In the genomic region with DNA sequence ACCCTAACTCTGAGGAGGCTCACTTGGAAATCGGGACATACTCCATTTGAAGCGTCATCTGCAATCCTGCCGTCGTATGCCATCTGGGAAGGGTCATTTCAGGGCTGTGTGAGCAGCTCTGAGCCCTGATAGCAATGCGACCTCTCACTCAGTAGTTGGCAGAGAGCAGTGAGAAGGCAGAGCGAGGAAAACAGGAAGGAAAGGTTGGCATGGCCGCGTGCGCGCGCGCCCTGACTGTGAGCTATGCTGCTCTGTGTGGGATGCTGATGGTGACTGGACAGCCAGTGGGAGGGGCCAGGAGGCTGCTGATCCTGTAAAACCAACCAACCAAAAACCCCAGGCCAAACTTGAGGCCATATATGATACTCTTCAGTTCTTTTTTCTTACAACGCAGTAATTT, we compare ENCODE assay signal across 8 mouse cellular contexts. TPM values are rescaled to one million over a fixed set of nuclear protein-coding genes. Genes with fewer than 3 reads are reported as not detected.
DNase-seq lines count a peak whose midpoint lies in the region; ATAC-seq lines count a peak whose summit lies in the region.

No protein-coding gene starts in this region.

- peaks cover 24% of the 10 kb centered on the region for H3K4me1 ChIP-seq in liver, embryonic 11.5 days (replicated peaks; ENCODE audit: control insufficient read depth, insufficient read depth, low read length)

- H3K27me3 ChIP-seq in liver, embryonic 11.5 days (replicated peaks; ENCODE audit: control insufficient read depth, insufficient read depth, low read length): no peaks in the 10 kb centered on the region

- H3K4me2 ChIP-seq in liver, embryonic 11.5 days: no peak overlapping the region

- no peak overlapping the region for H3K9ac ChIP-seq in liver, embryonic 11.5 days (ENCODE audit: low read depth, low read length)

- WGBS in liver, embryonic 11.5 days: 80% methylated on average over 13 of the region's 13 CpGs

- H3K4me3 ChIP-seq in liver, embryonic 11.5 days (ENCODE audit: low read depth, low read length): no peak overlapping the region

- no peak overlapping the region for H3K27ac ChIP-seq in liver, embryonic 11.5 days (ENCODE audit: low read depth, low read length)

- ATAC-seq in liver, embryonic 11.5 days (replicated peaks; ENCODE audit: low FRiP score): no peak
- ATAC-seq in megakaryocyte-erythroid progenitor cell, adult 5-6 weeks (replicated peaks; ENCODE audit: low FRiP score, low TSS enrichment, poor library complexity, severe bottlenecking): peak; percentile 57; the same call in 1 of the 2 replicates

- peak; percentile 28 for DNase-seq in liver
- DNase-seq in liver, embryonic 11.5 days (ENCODE audit: low spot score): no peak
- DNase-seq in cerebellum, adult 18-20 months: peak; percentile 66 to 73
- peak; percentile 72 for DNase-seq in fibroblast of lung, adult 2 months (ENCODE audit: low read depth)
- DNase-seq in layer of hippocampus, postnatal 25 days (ENCODE audit: extremely low spot score in 1 of 2, low spot score in 1 of 2): no peak
- DNase-seq in embryo, embryonic 10.5 days (ENCODE audit: low spot score): no peak
- DNase-seq in urinary bladder, adult 18-20 months (ENCODE audit: low spot score in 2 of 2): no peak

- H3K36me3 ChIP-seq in liver, embryonic 11.5 days (ENCODE audit: control insufficient read depth, insufficient read depth, low read length): no peaks in the 10 kb centered on the region

- H3K9me3 ChIP-seq in liver, embryonic 11.5 days (ENCODE audit: control insufficient read depth, low read length): no peaks in the 10 kb centered on the region

RNA-seq across cellular contexts. Expression of a gene that starts 46.2 kb away (rescaled TPM):
- 11.3 and 13.7 TPM in 2 replicates for polyA plus RNA-seq in liver, embryonic 11.5 days (2014; fragmentation: Nextera tagmentation; extraction: Ambion mirVana)
- 25.9 and 27.3 TPM in 2 replicates for total RNA-seq in megakaryocyte-erythroid progenitor cell, adult 5-6 weeks (2014; fragmentation: Nextera tagmentation)
- total RNA-seq in megakaryocyte-erythroid progenitor cell, adult 5-6 weeks (2017): 11.3 and 13.6 TPM in 2 replicates
- 100 to 1,000 TPM in 1 of 2 experiments, 10 to 100 TPM in 1; 94.0 to 105 TPM for total RNA-seq in layer of hippocampus, postnatal 25 days (2021)

Comparison
In these comparisons a context has a peak if more than half of its experiments do, and no peak if none do; other contexts are left out.
1. DNase-seq: peak in liver (single experiment), cerebellum, adult 18-20 months (2 of 2) and fibroblast of lung, adult 2 months (single experiment); none in liver, embryonic 11.5 days (single experiment), layer of hippocampus, postnatal 25 days (0 of 2), embryo, embryonic 10.5 days (single experiment) and urinary bladder, adult 18-20 months (0 of 2).